Mouse (Mus musculus) kidney, adult 9 months (tissue): ENCODE results near the gene Cacna1f.
A peak's percentile ranks its signal among the peaks of the same experiment; 100 is the strongest.

Source experiments
- DNase-seq: peaks from one replicate; pipeline ENCODE4 v3.0.0; 2022

Gene Cacna1f

GRCm38 (mm10) chrX:7635101-7635500, 28.2 kb downstream of the Cacna1f start:
- no peak for DNase-seq

GRCm38 (mm10) chrX:7638401-7639091, 31.7 kb downstream of the Cacna1f start, which contains the start of gene Syp:
TSS of gene Syp (plus strand) at chrX:7638471.
- DNase-seq, result peak; percentile 80

- DNase-seq, result no peak
Measured at GRCm38 (mm10) chrX:7639536-7640325, 32.8 kb downstream of the Cacna1f start.

DNA sequence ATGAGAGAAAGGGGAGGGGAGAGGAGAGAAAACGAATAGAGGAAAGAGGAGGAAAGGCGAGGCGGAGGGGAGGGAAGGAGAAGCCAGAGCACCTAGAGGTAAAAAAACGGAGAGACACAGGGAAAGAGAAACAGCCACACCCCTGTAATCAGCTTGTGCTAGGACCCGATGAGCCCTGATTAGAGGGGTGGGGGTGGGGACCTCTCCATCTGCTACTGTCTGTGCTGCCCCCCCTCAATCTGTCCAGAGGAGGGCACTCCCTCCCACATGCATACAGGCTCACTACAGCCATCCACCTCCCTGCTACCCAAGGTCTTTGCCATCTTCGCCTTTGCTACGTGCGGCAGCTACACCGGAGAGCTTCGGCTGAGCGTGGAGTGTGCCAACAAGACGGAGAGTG, 33.9 kb downstream of the Cacna1f start:
- no peak for DNase-seq

- DNase-seq, result peak; percentile 90
Measured at GRCm38 (mm10) chrX:7645349-7645748, 38.5 kb downstream of the Cacna1f start.

GRCm38 (mm10) chrX:7648671-7649304, 41.9 kb downstream of the Cacna1f start:
- DNase-seq, result peak; percentile 95

- peak; percentile 63 for DNase-seq
Measured at GRCm38 (mm10) chrX:7657221-7657639, 50.3 kb downstream of the Cacna1f start, which contains the start of gene Prickle3. TSS of gene Prickle3 (plus strand) at chrX:7657260.

DNA sequence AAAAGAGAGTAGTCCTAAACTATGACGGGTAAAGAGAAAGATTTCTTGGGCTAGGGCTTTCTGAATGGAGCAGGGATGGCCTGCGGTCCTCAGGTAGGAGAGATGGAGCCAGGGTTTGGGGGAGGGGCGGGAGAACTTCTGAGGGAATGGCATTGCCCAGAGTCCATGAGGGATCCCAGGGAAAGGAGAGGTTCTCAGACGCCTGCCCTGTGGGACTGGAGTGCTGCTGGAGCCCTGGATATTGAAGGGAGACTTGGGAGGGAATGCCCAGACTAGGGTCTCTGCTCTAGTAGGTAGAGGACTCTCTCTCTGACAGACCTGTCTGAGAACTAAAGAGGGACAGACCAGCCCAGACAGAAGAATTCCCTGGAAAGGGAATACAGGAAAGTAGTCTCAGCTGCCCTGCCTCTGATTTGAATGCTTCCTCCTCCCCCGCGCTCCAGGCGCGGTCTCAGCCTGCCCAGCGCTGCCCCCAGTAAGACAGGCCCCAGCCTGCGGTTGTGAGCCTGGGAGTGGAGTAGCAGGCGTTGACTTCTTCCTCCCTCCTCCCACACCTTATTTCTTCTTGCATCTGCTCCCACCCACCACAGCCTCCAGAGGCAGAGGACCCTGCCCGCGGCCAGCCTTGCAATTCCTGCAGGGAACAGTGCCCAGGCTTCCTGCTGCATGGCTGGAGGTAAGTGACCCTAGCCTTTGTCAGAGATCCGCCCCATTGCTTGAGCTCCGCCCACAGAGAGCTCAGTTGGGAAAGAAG, 51.3 kb downstream of the Cacna1f start:
- DNase-seq, result peak; percentile 80

- DNase-seq, result peak; percentile 50
Measured at GRCm38 (mm10) chrX:7658785-7659589, 52.1 kb downstream of the Cacna1f start.

- DNase-seq, result no peak
Measured at GRCm38 (mm10) chrX:7661086-7661485, 54.2 kb downstream of the Cacna1f start.

DNA sequence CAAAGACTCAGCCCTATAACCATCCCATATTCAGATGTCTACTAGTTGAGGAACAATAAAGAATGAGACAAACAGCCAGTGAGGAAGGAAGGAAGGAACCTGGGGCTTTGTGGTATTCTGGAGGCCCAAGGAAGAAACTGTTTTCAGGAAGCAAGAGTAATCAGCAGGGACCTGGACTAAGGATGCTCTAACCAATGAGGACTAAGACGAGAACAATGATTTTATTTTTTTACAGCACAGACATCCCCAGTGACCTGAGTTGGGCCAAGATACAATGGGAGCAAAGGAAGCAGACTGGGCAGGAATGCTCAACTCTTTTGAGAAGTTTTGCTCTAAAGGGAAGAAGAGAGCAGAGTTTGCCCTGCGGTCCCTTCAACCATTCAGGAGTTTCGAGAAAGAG, 56.1 kb downstream of the Cacna1f start:
- no peak for DNase-seq

DNA sequence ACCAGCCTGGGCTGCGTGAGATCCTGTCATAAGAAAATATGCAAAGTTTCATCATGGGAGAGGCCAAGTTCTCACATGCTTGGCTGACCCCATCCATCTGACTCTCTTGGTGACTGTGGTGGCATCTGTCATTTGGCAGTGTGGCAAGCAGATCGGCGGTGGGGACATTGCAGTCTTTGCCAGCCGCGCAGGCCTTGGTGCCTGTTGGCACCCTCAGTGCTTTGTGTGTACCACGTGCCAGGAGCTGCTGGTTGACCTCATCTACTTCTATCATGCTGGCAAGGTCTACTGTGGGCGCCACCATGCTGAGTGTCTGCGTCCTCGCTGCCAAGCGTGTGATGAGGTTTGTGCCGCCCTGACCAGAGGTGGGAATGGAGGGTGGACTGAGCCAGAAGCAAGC, 57.9 kb downstream of the Cacna1f start:
- DNase-seq, result no peak

- no peak for DNase-seq
Measured at GRCm38 (mm10) chrX:7665739-7666502, 59.0 kb downstream of the Cacna1f start.

GRCm38 (mm10) chrX:7670390-7670881, 63.6 kb downstream of the Cacna1f start:
- peak; percentile 56 for DNase-seq

- peak; percentile 26 for DNase-seq
Measured at GRCm38 (mm10) chrX:7670921-7671623, 64.2 kb downstream of the Cacna1f start, which contains the start of gene Plp2. TSS of gene Plp2 (minus strand) at chrX:7671390.

- DNase-seq, result peak; percentile 22
Measured at GRCm38 (mm10) chrX:7672739-7673138, 65.9 kb downstream of the Cacna1f start.

DNA sequence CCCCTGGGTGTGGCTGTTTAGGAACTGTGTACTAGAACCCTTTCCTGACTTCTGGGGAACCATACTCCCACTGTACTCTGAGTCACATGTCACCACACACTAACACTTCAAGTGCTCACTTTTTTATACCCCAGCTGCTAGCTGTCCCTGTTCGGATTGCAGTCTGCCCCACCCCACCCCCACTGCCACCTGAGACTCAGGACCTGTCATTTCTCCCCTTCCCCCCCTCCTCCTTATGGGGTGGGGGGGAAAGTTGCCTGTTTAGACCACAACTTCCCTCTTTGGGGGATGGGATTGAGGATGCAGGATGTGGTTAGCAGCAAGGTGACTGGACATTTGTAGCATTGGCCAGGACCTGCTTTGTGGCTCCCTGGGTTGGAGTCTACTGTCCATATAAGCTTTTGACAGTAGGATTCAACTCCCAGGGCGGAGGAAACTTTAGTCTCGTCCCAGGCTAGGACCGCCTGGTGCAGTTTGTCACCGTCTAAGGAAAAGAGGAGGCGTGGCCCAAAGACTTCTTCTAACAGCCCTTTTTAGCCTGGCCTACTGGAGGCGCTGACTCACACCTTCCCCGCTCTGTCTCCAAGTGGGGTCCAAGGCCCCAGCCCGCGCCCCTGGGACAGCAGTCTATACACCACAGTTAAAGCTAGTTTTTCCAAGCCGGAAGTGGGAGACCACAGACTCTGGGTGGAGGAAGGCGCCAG, 66.8 kb downstream of the Cacna1f start:
- no peak for DNase-seq

- peak; percentile 22 for DNase-seq
Measured at GRCm38 (mm10) chrX:7674284-7675000, 67.6 kb downstream of the Cacna1f start.

DNA sequence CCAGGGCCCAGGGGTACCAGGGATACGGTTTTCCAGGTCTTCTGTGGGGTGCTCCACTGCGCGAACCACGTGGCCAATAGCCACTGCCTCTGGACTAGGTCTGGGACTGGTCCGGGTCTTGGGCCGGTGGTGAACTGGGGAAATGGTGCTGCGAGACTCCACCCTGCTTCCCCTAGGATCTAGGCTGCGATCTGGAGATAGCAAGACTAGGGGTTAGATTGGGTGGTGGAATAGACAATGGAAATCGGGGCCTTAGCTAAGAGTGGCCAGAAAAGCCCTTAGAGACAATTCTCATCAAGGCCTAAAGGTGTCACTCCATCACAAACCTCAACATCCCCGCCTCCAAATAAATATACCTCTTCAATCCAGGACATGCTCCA, 68.1 kb downstream of the Cacna1f start:
- no peak for DNase-seq
